Mouse (Mus musculus) liver, embryonic 12.5 days (tissue): Measurements from ENCODE around the gene Fam199x. TPM values are rescaled to one million over a fixed set of nuclear protein-coding genes. Genes with fewer than 3 reads are reported as not detected.

Experiments
- ATAC-seq: fragments of 200-750 bp; cut with Nextera tagmentation; 2 replicates; pipeline ENCODE4 v1.8.0; 2017; ENCODE audit warnings: moderate number of reproducible peaks, mild to moderate bottlenecking, moderate library complexity
- H3K27ac ChIP-seq: fragments of 300-500 bp; sonication (generic); 2 replicates; pipeline ENCODE4 v1.5.1; 2016; ENCODE audit warnings: mild to moderate bottlenecking
- H3K27me3 ChIP-seq: fragments of 300-500 bp; sonication (generic); replicated peaks from 2 replicates; pipeline ENCODE4 v1.6.1; 2016; ENCODE audit warnings: mild to moderate bottlenecking, moderate library complexity
- H3K36me3 ChIP-seq: fragments of 300-500 bp; sonication (generic); 2 replicates; pipeline ENCODE4 v1.6.1; 2016; ENCODE audit warnings: mild to moderate bottlenecking, moderate library complexity
- H3K4me1 ChIP-seq: fragments of 300-500 bp; sonication (generic); 2 replicates; pipeline ENCODE4 v1.6.1; 2016
- H3K4me2 ChIP-seq: fragments of 300-500 bp; sonication (generic); 2 replicates; pipeline ENCODE4 v1.6.1; 2016; ENCODE audit warnings: mild to moderate bottlenecking, moderate library complexity
- H3K4me3 ChIP-seq: fragments of 300-500 bp; sonication (generic); 2 replicates; pipeline ENCODE4 v1.5.1; 2016; ENCODE audit warnings: mild to moderate bottlenecking, moderate library complexity
- H3K9ac ChIP-seq: fragments of 300-500 bp; sonication (generic); 2 replicates; pipeline ENCODE4 v1.6.1; 2016; ENCODE audit warnings: mild to moderate bottlenecking, moderate library complexity
- H3K9me3 ChIP-seq: fragments of 300-500 bp; sonication (generic); replicated peaks from 2 replicates; pipeline ENCODE4 v1.6.1; 2016; ENCODE audit warnings: mild to moderate bottlenecking, moderate library complexity
- WGBS: fragments of 180-500 bp; shearing (Covaris S2); methylation state at CpG from one replicate; pipeline ENCODE4 v1.1.7; 2016; ENCODE audit not compliant: insufficient replicate concordance; 5-methylcytosine and 5-hydroxymethylcytosine counted together
- polyA plus RNA-seq: library from polyadenylated mRNA; unstranded; fragments of >200 nt; fragmentation: Nextera tagmentation; extraction: Ambion mirVana; gene quantifications from 2 replicates; pipeline ENCODE4 v1.2.1, GENCODE M21; 2016

Fam199x gene
- polyA plus RNA-seq, 1 experiment from 2014 or later = 2.1 TPM

DNA sequence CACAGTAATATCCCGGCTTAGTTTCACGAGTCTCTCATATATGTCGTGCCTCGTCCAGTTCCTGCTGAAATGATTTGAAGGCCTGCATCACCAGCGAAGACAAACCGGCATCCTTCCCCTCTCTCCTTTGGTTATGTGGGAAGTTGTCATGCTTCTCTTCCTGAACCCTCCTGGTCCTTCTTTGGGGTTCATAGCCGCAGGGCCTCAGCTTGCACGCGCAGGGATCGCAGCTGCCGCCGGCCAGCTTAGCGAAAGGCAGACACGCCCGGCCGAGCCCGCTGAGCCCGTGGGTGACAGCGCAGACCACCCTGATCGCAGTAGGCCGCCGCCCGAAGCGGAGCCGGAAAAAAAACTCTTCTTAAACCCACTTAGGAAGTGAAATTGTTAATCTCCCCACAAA lies 55.1 kb downstream of the Fam199x start:
- no peak overlapping the region for H3K27ac ChIP-seq
- no peaks in the 10 kb centered on the region for H3K36me3 ChIP-seq
- H3K4me3 ChIP-seq = no peak overlapping the region
- H3K4me1 ChIP-seq = no peaks in the 10 kb centered on the region
- no peak overlapping the region for H3K4me2 ChIP-seq
- H3K27me3 ChIP-seq = peaks cover 65% of the 10 kb centered on the region
- H3K9me3 ChIP-seq = no peaks in the 10 kb centered on the region
- WGBS = 18% methylated on average over 25 of the region's 25 CpGs
- no peak for ATAC-seq
- H3K9ac ChIP-seq = no peak overlapping the region

- Histone ChIP-seq H3K27me3 (peaks cover 49% of the 10 kb centered on the region), H3K4me2 (no peak overlapping the region), H3K36me3 (no peaks in the 10 kb centered on the region), H3K27ac (no peak overlapping the region), H3K4me3 (no peak overlapping the region), H3K9ac (no peak overlapping the region), H3K4me1 (no peaks in the 10 kb centered on the region), H3K9me3 (no peaks in the 10 kb centered on the region)
- no peak for ATAC-seq
- 6% methylated on average over 13 of the region's 13 CpGs for WGBS
Observed at GRCm38 (mm10) chrX:137106498-137106897, 57.1 kb downstream of the Fam199x start.

GRCm38 (mm10) chrX:137118097-137118746 lies 68.8 kb downstream of the Fam199x start:
- Histone ChIP-seq H3K27me3 (peaks cover 83% of the 10 kb centered on the region), H3K4me1 (no peaks in the 10 kb centered on the region), H3K27ac (no peak overlapping the region), H3K4me2 (peak overlapping the region; percentile 45), H3K9ac (no peak overlapping the region), H3K9me3 (no peaks in the 10 kb centered on the region), H3K4me3 (no peak overlapping the region), H3K36me3 (no peaks in the 10 kb centered on the region)
- 12% methylated on average over 40 of the region's 40 CpGs for WGBS
- no peak for ATAC-seq

- Histone ChIP-seq H3K9me3 (no peaks in the 10 kb centered on the region), H3K9ac (no peak overlapping the region), H3K4me2 (peak overlapping the region; percentile 48), H3K4me3 (peak overlapping the region; percentile 17), H3K27me3 (peaks cover 78% of the 10 kb centered on the region), H3K27ac (no peak overlapping the region), H3K36me3 (no peaks in the 10 kb centered on the region), H3K4me1 (no peaks in the 10 kb centered on the region)
- 19% methylated on average over 52 of the region's 52 CpGs for WGBS
- no peak for ATAC-seq
Observed at GRCm38 (mm10) chrX:137119675-137120423, 70.5 kb downstream of the Fam199x start.

- H3K4me1 ChIP-seq = no peaks in the 10 kb centered on the region
- 13% methylated on average over 17 of the region's 21 CpGs for WGBS
- H3K9me3 ChIP-seq = no peaks in the 10 kb centered on the region
- no peak within 1 kb of the TSS for H3K27ac ChIP-seq
- no peak within 1 kb of the TSS for H3K9ac ChIP-seq
- no peak within 1 kb of the TSS for H3K4me3 ChIP-seq
- peaks cover 76% of the 10 kb centered on the region for H3K27me3 ChIP-seq
- ATAC-seq = no peak
- H3K4me2 ChIP-seq = peak within 1 kb of the TSS; percentile 19; the same call in 1 of the 2 replicates
- H3K36me3 ChIP-seq = no peaks in the 10 kb centered on the region
Observed at GRCm38 (mm10) chrX:137121718-137122117, 72.3 kb downstream of the Fam199x start, which contains the start of gene Esx1. Esx1 (minus strand) TSS chrX:137122083.

- H3K9ac ChIP-seq = no peak overlapping the region
- H3K27me3 ChIP-seq = peaks cover 54% of the 10 kb centered on the region
- H3K4me2 ChIP-seq = no peak overlapping the region
- H3K27ac ChIP-seq = no peak overlapping the region
- H3K4me1 ChIP-seq = no peaks in the 10 kb centered on the region
- no peak overlapping the region for H3K4me3 ChIP-seq
- ATAC-seq = no peak
- H3K9me3 ChIP-seq = no peaks in the 10 kb centered on the region
- WGBS = 15% methylated on average over 17 of the region's 17 CpGs
- H3K36me3 ChIP-seq = no peaks in the 10 kb centered on the region
Observed at GRCm38 (mm10) chrX:137127542-137127941, 78.1 kb downstream of the Fam199x start.

Other genes starting within 250 kb of the Fam199x start
- 0.91 and 1.0 TPM in 2 replicates for gene Plp1, start 226.9 kb upstream of the Fam199x start, polyA plus RNA-seq
- gene Rab9b, start 180.8 kb upstream of the Fam199x start, polyA plus RNA-seq = not detected in 2 replicates
- not detected in 2 replicates for gene H2bfm, start 122.3 kb upstream of the Fam199x start, polyA plus RNA-seq
- gene Tmsb15b2, start 74.1 kb upstream of the Fam199x start, polyA plus RNA-seq = 7.2 TPM in 2 replicates
- gene Tmsb15l, start 72.7 kb upstream of the Fam199x start, polyA plus RNA-seq = 0.29 and 0.74 TPM in 2 replicates
- gene Tmsb15b1, start 72.7 kb upstream of the Fam199x start, polyA plus RNA-seq = 5.0 and 5.2 TPM in 2 replicates
- 0.67 and 0.91 TPM in 2 replicates for gene Zcchc18, start 56.4 kb upstream of the Fam199x start, polyA plus RNA-seq
- gene Slc25a53, start 11.3 kb upstream of the Fam199x start, polyA plus RNA-seq = 2.8 and 2.9 TPM in 2 replicates
- not detected in 2 replicates for gene Esx1, start 72.5 kb downstream of the Fam199x start, polyA plus RNA-seq